Mouse (Mus musculus): ENCODE data around the gene Tpsab1.

DNA sequence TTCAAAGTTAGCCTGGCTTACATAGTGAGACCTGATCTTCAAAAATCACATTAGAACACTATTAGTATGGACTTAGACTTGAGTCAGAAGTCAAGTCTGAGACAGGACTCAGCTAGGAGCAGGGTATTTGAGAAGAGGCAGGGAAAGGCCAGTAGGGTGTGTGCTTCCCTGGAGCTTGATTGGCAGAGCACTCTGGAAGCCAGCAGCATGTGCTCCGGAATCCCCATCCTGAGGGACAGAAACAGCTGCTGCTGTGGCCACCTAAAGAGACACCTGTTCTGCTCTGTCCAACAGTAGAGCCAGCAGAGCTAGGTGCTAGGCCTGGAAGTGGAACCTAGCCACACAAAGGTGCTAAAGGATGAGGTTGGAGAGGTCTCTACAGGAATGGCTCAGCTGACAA, 51.3 kb downstream of the Tpsab1 start:
- TF ChIP-seq EP300 (optimal IDR thresholded peaks at IDR 0.05) (no peak), CTCF (IDR thresholded peaks at IDR 0.05; ENCODE audit: low read depth) (no peak)

Data from stomach, postnatal 0 days (tissue).